Mouse (Mus musculus) lung, adult 2 months (tissue): Measurements from ENCODE around the gene Ccin.

Source experiments
- CTCF ChIP-seq: fragments of 200-500 bp; IDR thresholded peaks from 2 replicates; pipeline ENCODE4 v1.5.1; 2011; ENCODE audit warnings: mild to moderate bottlenecking, low read length, control low read depth; ENCODE audit not compliant: insufficient read depth
- POLR2A ChIP-seq: fragments of 200-500 bp; IDR thresholded peaks from 2 replicates; pipeline ENCODE4 v1.6.1; 2011; ENCODE audit warnings: low read depth, mild to moderate bottlenecking, control low read depth, low read length, borderline replicate concordance; ENCODE audit errors: extremely low read depth

GRCm38 (mm10) chr4:44011799-44012198, 28.5 kb downstream of the Ccin start:
- TF ChIP-seq POLR2A: no peak
- TF ChIP-seq CTCF: no peak
